Mouse (Mus musculus): ENCODE data around the gene Gabbr2.

The Gabbr2 gene

DNA sequence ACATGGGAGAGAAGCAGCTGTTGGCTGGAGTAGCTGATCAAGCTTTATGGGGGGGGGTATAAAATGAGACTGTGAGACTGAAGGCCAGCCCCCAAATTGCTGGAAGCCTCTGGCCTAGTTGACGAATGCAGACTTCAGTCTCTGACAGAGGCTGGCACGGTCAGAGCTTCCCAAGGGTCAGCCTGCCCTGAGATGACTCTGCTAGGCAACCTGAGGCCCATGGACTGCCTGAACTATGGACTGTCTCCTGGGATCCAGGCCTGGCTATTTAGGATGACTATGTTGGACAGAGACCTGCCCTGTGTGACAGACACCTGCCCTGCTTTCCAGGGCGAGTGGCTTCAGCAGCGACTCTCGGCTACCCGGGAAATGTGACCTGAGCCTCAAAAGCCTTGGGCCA is 281.7 kb downstream of the Gabbr2 start:
- no peak for DNase-seq (ENCODE audit: low spot score)

DNA sequence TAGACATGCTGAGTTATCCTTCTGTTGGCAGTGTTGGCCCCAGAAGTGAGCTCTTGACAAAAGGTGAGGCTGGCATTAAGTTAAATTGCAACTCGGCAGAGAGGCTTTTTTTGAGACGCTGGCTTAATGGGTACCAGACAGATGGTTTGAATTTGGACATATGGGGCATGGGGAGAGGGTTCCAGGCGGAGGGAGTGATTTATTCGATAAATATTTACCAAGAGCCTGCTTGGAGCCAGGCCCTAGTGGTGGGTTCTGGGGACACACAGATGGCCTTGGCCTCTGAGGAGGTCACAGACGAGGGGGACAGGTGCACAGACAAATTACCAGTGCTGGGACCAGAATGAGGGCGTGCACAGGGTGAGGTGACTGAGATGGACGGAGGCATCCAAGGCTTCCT is 282.2 kb downstream of the Gabbr2 start:
- DNase-seq (ENCODE audit: low spot score) = no peak

DNA sequence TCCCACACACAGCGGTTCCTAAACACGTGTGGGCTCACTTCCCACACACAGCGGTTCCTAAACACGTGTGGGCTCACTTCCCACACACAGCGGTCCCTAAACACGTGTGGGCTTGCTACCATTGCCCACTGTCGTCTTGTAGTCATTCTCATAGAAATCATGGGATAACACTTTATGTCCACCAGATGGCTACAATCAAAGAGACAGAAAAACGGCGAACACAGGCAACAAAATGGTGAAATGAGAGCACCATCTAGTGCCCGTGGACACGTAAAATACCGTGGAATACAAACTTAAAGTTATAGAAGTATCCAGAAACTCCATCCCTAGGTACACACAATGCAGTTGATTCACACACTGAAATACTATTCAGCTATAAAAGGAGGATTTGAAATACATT is 285.9 kb downstream of the Gabbr2 start:
- peak; percentile 10 for DNase-seq (ENCODE audit: low spot score)

DNA sequence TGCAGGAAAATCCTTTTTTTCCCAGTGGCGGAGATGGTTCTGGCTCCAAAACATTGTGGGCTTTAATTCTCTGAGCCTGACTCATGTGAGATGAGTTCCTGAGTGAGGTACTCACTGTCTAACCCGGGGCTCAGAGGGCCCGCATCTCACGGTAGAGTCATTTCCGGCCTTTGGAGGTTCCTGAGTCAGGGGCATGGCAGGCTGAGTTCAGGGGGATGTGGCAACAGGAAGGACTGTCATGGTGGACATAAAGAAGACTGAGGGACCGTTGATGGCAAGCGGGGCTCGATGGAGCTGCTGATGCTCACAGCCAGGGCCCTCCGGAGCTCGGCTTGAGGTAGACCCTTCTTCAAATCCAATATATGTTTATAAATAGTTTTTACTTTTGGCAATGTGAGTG is 288.5 kb downstream of the Gabbr2 start:
- DNase-seq (ENCODE audit: low spot score) = no peak

DNA sequence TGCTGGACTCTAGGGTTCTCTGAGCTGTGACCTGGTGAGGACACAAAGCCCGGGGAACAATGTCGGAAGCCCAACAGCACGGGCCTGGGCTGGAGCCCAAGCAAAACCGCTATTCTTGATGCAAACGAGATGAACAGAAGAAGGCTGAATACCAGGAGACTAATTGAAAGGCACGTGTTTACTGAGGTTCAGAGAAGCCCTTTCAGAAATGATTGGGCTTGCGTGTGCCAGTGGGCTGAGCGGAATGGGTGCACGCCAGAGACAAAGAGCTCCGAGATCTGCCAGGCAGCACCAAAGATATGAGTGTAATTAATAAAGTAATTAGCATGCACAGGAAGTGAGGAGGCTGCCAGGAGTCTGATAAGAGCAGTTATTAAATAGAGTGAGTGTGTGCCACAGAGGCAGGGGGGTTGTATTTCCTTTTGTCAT is 291.4 kb downstream of the Gabbr2 start:
- DNase-seq (ENCODE audit: low spot score) = no peak

DNA sequence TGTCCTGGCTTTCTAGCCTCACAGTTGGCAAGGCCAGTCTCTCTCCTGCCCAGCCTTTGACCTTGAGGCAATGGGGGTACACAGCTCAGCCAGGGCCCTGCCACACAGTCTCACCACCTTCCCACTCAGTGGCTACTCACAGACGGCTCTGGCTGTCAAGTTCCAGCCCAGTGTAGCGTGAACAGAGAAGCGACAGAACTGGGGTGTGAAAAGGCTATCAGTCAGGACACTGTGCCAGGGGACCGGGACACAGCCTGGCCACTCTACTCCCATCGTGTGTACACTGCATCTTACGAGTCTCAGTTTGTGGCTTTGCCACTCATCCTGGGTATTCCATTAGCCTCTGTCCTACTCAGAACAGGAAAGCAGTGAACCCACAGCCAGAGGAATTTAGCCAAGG is 295.2 kb downstream of the Gabbr2 start:
- no peak for DNase-seq (ENCODE audit: low spot score)

DNA sequence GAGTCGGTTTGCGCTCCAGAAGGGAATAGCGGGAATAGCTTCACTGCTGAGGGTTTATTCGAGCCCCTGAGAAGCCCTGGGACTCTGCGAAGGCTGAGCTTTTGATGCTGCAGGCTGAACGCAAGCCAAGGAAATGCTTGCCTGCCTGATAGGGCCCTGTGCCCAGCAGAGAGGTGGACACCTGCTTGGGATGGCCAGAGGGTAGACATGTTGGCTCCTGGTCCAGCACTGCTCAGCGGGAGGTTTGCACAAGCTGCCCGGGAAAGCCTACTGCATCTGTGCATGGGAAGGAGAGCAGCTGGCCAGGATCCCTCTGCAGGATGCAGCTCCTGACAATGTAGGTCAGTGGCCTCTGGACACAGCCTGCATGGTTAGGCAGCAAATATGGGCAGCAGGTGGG is 301.1 kb downstream of the Gabbr2 start:
- DNase-seq (ENCODE audit: low spot score) = no peak

DNA sequence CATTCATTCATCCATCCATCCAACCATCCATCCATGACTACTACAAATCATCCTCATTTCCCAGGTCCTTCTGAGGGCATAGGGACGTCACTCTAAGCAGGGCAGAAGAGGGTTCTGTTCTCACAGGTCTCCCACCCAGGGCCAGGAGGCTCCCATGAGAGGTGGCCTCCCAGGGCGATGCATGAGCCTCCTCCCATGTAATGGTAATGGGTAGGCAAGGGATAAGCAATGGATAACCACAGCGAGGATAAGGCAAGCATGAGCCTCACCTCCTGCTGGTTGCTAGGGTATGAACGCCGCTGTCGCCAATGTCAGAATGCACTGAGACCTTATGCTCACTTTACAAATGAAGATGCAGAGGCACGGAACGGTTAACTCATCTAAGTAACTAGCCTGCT is 301.7 kb downstream of the Gabbr2 start:
- no peak for DNase-seq (ENCODE audit: low spot score)

DNA sequence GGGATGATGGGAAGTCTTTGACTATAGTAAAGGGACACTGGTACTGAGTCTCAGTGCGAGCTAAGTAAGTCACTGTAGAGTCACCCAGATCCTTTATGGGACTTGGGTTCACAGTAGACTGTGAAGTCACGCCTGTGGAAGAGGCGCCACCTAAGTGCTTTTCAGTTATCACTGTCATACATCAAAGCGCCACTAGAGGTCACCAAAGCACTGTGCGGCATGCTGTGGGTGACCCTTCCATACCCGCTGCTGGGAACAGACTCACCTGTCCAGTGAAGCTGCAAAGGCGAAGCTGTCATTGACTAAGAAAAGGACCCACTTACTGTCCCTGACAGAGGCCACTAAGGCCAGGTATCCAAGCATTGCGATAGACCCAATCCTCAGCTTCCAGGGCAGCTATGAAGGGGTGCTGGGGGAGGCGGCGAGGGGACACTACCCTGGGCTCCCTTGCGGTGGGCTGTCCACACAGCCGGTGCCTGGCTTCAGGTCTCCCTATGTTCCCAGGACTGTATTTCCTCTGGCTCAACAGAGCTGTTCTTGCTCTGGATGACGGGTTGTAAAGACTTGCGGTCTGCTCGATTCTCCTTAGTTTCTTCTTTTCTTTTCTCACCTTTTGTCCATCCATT is 302.2 kb downstream of the Gabbr2 start:
- DNase-seq (ENCODE audit: low spot score) = peak; percentile 68

DNA sequence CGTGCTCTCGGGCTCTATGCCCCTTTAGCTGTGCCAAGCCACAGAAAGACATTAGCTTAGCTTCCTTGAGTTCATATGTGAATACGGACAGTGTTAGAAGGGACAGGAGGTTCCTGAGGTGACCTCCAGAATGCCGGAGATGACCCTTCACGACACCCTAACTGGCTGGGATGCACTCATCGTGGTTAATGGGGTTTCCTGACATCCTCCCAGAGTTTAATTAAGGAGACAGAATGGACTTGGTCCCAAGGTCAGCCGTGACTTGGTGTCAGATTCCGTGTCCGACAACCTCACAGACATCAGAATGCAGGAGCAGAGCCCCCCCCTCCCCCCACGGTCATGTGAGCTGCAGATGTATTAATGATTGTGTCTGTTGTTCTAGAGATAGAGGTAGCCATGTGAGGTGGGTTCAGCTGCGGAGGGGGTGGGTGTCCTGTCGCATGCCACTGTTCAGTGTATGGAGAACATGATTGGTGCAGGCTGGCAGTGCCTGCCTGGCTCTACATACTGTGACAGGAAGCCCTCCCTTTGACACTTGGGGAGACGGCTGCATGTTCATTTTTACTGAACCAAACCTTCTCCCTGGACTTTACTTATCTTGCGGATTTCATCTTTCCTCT is 303.4 kb downstream of the Gabbr2 start:
- no peak for DNase-seq (ENCODE audit: low spot score)

DNA sequence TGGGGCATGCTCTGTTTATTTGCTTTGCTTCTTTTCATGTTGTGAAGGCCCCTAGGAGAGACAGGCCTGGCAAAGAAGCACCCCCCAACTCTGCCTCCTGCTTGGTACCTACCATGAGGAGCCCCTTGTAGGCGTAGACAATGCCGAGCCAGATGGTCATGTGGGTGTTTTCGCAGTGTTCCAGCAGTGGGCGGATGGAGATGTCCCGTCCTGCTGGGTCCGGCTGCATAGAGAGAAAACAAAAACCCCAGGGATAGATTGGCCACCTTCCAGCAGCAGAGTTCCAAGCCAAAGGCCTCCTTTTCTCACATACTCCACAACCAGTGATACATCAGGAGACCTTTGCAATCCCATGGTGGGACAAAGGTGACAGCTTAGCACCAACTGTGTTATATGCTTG is 307.5 kb downstream of the Gabbr2 start:
- no peak for DNase-seq (ENCODE audit: low spot score)

DNA sequence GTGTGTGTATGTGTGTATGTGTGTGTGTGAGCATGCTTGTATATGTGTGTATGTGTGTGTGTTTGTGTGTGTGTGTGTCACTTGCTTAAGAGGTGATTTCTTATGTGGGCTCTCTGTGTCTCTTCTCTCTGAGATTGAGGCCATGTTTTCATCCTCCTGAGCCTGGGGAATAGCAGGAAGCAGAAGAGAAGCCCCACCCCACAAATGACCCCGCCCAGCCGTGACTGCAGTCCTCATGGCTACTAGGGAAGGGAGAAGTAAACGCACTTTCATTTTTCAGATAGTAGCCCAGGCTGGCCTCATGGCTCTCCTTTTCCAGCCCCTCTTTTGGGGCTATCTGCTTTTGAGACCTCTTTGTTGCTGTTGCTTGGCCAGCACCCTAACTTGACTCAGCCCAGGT is 315.0 kb downstream of the Gabbr2 start:
- DNase-seq (ENCODE audit: low spot score) = no peak

DNA sequence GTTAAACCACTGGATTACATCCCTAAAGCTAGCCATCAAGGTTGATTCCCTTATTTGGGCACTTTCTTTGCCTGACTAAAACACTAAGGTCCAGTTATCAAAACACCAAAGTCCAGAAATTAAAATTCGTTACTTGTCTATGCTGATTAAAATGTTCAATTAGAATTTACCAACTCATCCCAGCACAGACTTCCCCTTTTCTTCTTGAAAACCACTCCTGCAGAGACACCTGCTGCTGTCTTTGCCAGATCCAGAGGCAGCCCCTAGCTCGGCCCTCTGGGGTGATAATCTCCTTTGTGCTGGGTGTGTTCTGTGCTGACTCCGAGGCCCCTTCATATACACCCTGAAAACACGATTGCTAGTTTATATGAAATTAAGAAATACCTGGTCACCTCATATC is 315.7 kb downstream of the Gabbr2 start:
- no peak for DNase-seq (ENCODE audit: low spot score)

DNA sequence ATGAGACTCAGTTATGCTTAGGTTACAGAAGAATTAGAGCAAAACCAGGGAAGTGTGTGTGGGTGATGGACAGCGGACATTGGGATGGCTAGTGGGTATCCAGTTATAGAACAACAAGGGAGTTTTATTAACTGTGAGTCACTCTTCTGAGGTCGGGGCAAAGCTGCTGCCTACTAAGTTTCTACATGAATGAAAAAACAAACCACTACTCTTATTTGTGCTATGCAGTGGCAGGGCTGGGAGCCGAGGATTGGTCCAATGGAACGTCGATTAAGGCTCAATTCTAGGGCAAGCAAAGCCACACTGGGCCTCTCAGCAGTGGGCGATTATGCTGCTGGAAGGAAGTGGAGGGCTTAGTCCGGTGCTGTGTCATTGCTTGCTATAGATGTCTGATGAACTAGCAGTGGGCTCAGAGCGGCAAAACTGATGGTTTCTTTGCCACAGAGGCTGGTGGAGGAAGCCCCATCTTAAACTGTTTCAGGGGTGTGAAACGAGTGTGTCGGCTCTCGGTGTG is 316.3 kb downstream of the Gabbr2 start:
- DNase-seq (ENCODE audit: low spot score) = no peak

DNA sequence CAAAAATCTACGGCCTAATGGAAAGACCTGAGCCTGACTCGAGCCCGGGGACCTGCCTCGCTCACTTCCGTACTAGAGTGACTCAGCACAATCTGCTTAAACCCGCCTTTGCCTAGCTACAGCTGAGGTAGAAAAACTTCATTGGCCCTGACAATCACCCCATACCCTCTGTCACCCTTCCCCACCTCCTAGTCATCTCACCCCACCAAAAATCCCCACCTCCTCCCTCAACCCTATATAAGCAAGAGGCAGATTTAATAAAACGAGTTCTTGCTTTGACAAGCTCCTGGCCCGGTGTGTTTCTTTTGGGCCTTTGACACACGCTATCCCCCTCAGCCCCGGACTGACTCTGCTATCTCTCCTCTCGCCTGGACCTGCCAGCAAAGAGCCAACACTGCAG is 323.1 kb downstream of the Gabbr2 start:
- DNase-seq (ENCODE audit: low spot score) = no peak

DNA sequence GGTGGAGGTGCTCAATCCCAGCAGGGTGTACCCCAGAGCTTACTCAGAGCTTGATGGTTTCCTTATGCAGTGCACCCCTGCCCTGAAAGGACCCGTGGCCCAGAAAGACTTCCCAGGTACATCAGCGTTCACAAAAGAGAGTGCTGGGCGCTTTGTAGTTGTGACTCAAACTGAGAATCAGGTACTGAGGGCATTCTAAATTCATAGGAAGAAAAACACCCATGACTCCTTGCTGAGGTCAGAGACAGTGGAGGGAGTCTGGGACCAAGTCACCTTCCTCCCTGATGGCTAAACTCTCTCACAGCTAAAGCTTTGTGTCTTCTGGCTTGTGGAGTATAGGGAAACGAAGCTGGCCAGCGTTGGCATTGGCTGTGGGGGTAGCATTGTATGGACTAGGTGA is 325.3 kb downstream of the Gabbr2 start:
- DNase-seq (ENCODE audit: low spot score) = no peak

DNA sequence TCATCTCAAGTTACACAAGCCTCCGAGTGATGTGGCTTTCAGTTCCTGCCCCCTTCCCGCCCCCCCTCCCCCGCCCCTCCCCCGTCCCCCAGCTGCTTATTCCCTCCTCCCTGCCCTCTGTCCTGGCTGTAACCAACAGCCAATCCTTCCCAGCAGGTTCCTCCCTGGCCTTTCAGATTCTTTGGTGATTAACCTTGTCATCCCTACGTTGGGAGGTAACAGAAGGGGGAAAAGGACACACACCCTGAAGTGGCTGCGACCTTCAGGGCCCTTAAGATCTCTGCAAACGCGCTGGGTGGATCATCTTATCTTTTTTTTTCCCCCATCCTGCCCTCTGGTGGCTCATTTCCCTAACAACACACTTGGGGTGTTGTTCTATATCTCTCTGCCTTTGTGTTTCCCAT is 326.3 kb downstream of the Gabbr2 start:
- DNase-seq (ENCODE audit: low spot score) = no peak

DNA sequence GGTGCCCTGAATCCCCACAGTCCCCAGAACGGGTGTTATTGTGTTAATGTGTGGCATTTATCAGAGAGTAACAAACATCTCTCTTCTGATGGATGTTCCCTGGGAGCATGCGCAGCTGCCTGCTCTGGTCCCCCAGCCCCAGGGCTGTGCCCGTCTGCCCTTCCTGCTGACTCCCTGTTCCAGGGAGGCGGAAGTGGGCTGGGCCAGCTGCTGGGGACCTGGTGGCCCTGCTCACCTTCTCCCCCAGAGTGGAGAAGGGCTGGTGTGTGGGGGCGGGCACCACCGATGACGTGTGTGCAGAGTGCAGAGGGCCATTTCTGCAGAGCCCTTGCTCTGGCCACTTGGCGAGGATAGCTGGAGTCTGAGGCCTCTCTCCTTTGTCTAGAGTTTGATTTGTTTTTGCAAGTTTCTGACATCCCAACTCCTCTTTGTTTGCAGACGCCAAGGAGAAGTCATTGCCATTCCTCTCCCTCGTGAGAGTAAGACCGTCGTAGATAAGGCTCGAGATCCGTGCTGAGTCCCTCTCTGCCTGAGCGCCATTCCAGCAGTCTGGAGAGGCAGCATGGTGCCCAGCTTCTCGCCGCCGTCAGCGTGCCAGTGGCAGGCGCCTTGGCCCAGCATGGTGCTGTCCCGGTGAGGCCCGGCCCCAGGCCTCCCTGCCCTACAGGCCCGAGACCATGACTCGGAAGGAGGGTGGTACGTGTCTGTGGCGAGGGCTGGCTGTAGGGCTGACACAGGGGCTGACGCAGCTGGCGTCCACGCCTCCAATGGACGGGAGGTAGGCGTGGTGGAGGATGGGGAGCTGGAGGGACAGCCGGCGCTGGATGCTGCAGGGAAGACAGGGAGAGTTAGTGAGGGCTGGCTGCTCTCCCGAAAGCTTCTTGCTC is 327.3 kb downstream of the Gabbr2 start:
- DNase-seq (ENCODE audit: low spot score) = peak; percentile 59

DNA sequence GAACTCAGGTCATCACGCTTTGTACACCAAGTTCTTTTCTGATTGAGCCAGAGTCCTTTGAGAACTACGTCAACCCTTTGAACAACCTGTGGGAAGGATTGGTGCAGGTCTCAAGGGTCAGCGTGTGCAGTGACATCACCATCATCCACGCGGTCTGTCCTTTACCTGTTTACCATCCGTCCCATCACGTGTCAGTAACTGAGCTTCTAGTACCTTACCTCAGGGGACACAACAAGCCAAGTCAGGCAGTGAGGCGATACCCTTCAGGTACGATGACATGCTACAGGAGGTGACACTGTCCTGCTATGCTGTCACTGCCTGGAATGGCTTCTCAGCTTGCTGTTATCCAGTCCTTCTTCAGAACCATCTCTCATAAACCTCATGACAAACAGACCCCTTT is 330.2 kb downstream of the Gabbr2 start:
- no peak for DNase-seq (ENCODE audit: low spot score)

DNA sequence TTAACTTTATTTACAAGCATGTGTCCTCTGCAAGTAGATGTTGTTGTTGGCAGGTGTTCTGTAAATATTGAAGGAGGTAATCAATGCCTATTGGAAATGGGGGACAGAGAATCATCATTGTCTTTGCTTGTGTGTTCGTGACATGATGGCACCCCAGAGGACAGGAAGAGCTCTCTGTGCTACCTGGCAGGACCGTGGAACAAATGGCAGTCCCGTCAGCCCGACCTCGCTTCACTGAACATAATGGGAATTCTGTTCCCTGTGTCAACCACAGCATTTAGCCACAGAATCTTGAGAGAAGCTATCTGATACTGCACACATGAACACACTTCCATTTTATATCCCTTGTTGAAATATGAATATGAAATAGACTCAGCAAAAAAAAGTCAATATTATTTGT is 332.7 kb downstream of the Gabbr2 start:
- DNase-seq (ENCODE audit: low spot score) = no peak

DNA sequence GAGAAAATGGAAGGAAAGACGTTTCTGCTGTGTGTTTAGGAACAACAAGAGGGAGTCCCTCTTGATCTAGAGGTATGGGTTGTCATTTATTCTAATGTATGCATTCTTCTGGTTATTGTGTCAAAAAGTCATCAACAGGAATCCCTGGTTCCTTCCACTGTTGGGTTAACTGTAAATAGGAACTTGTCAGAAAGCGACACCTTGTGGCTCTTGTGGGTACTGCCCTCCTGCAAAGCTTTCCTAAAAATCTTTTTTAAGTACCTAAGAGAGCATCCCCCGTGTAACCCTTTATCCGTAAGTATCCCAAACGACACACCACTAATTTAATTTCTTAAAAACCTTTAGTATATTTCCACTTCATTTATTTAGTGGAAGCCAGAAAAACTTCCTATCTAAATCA is 334.6 kb downstream of the Gabbr2 start:
- peak; percentile 66 for DNase-seq (ENCODE audit: low spot score)

DNA sequence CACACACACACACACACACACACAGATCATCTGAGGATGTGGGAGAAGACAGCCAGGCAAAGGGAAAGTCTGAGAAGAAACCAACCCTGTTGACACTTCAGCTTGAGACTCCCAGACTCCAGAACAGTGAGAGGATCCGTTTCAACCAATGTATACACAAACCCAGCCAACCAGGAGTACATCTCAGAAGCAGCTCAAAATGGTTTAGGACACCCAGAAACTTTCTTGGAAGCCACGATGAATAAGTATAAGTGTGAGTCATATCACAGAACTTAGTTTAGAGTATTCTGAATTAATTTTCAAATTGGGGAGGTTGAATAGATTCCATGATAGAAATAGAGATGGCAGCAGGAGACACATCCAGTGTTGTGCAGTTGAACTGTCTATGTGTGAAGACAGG is 335.7 kb downstream of the Gabbr2 start:
- DNase-seq (ENCODE audit: low spot score) = no peak

DNA sequence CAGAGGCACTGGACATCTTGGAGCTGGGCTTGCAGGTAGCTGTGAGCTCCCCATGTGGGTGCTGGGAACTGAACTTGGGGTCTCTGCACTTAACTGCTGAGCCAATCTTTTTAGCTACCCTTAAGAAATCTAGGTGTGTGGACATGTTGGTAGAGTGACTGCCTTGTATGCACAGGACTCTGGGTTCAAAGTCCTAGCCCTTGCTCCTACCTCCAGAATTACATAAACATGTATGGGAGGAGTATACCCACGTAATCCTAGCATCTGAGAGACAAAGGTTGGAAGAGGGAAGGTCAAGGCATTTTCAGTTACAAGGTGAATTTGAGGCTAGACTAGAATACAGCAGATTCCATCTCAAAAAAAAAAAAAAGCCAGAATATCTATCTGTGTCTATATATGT is 336.4 kb downstream of the Gabbr2 start:
- DNase-seq (ENCODE audit: low spot score) = no peak

All from MN1 (cell line).